Mouse (Mus musculus) neural tube, embryonic 15.5 days (tissue): ENCODE measurements around the gene Rarb. TPM values are rescaled to one million over a fixed set of nuclear protein-coding genes. Genes with fewer than 3 reads are reported as not detected.
A peak's percentile ranks its signal among the peaks of the same experiment; 100 is the strongest.

Experiments
- ATAC-seq: fragments of 200-750 bp; cut with Nextera tagmentation; 2 replicates; pipeline ENCODE4 v1.8.0; 2017; ENCODE audit warnings: mild to moderate bottlenecking, moderate TSS enrichment, moderate library complexity; ENCODE audit not compliant: low FRiP score
- H3K27ac ChIP-seq: fragments of 300-500 bp; sonication (generic); replicated peaks from 2 replicates; pipeline ENCODE4 v1.5.1; 2015; ENCODE audit warnings: mild to moderate bottlenecking, inconsistent platforms
- H3K27me3 ChIP-seq: fragments of 300-500 bp; sonication (generic); replicated peaks from 2 replicates; pipeline ENCODE4 v1.6.1; 2015; ENCODE audit warnings: inconsistent platforms
- H3K36me3 ChIP-seq: fragments of 300-500 bp; sonication (generic); 2 replicates; pipeline ENCODE4 v1.6.1; 2015; ENCODE audit warnings: inconsistent platforms
- H3K4me1 ChIP-seq: fragments of 300-500 bp; sonication (generic); 2 replicates; pipeline ENCODE4 v1.6.1; 2015; ENCODE audit warnings: inconsistent platforms
- H3K4me2 ChIP-seq: fragments of 300-500 bp; sonication (generic); 2 replicates; pipeline ENCODE4 v1.6.1; 2015; ENCODE audit warnings: inconsistent platforms, mild to moderate bottlenecking, moderate library complexity
- H3K4me3 ChIP-seq: fragments of 300-500 bp; sonication (generic); replicated peaks from 2 replicates; pipeline ENCODE4 v1.5.1; 2015; ENCODE audit warnings: mild to moderate bottlenecking, inconsistent platforms
- H3K9ac ChIP-seq: fragments of 300-500 bp; sonication (generic); replicated peaks from 2 replicates; pipeline ENCODE4 v1.6.1; 2015; ENCODE audit warnings: mild to moderate bottlenecking, inconsistent platforms
- H3K9me3 ChIP-seq: fragments of 300-500 bp; sonication (generic); replicated peaks from 2 replicates; pipeline ENCODE4 v1.6.1; 2016; ENCODE audit warnings: inconsistent platforms
- WGBS: fragments of 180-500 bp; shearing (Covaris S2); methylation state at CpG from one replicate; pipeline ENCODE4 v1.1.7; 2015; ENCODE audit warnings: mixed read lengths; 5-methylcytosine and 5-hydroxymethylcytosine counted together
- polyA plus RNA-seq: library from polyadenylated mRNA; unstranded; fragments of >200 nt; fragmentation: Nextera tagmentation; extraction: Ambion mirVana; gene quantifications from 2 replicates; pipeline ENCODE4 v1.2.1, GENCODE M21; 2015

The Rarb gene
- polyA plus RNA-seq, 1 experiment from 2014 or later, result 25.2 TPM

- H3K4me3 ChIP-seq, result no peak overlapping the region
- no peak for ATAC-seq
- H3K9me3 ChIP-seq, result no peaks in the 10 kb centered on the region
- 89% methylated on average over 1 of the region's 1 CpGs for WGBS
- peaks cover 19% of the 10 kb centered on the region for H3K4me1 ChIP-seq
- no peak overlapping the region for H3K9ac ChIP-seq
- H3K27ac ChIP-seq, result no peak overlapping the region
- no peak overlapping the region for H3K4me2 ChIP-seq
- H3K36me3 ChIP-seq, result no peaks in the 10 kb centered on the region
- H3K27me3 ChIP-seq, result no peaks in the 10 kb centered on the region
Measured at GRCm38 (mm10) chr14:16552293-16552692, 266.7 kb downstream of the Rarb start.

- H3K4me3 ChIP-seq, result no peak overlapping the region
- no peak overlapping the region for H3K4me2 ChIP-seq
- H3K4me1 ChIP-seq, result peaks cover 19% of the 10 kb centered on the region
- no peaks in the 10 kb centered on the region for H3K27me3 ChIP-seq
- ATAC-seq, result no peak
- H3K9me3 ChIP-seq, result no peaks in the 10 kb centered on the region
- H3K36me3 ChIP-seq, result no peaks in the 10 kb centered on the region
- no peak overlapping the region for H3K27ac ChIP-seq
- WGBS, result 94% methylated on average over 1 of the region's 1 CpGs
- H3K9ac ChIP-seq, result no peak overlapping the region
Measured at GRCm38 (mm10) chr14:16551843-16552242, 267.1 kb downstream of the Rarb start.

GRCm38 (mm10) chr14:16548200-16548576 lies 270.8 kb downstream of the Rarb start:
- H3K4me2 ChIP-seq, result no peak overlapping the region
- WGBS, result 92% methylated on average over 8 of the region's 8 CpGs
- no peaks in the 10 kb centered on the region for H3K27me3 ChIP-seq
- peaks cover 4% of the 10 kb centered on the region; the same call in 1 of the 2 replicates for H3K4me1 ChIP-seq
- no peak overlapping the region for H3K4me3 ChIP-seq
- H3K27ac ChIP-seq, result no peak overlapping the region
- H3K9me3 ChIP-seq, result no peaks in the 10 kb centered on the region
- no peaks in the 10 kb centered on the region for H3K36me3 ChIP-seq
- no peak for ATAC-seq
- no peak overlapping the region for H3K9ac ChIP-seq

- Histone ChIP-seq H3K4me2 (no peak overlapping the region), H3K27me3 (no peaks in the 10 kb centered on the region), H3K36me3 (no peaks in the 10 kb centered on the region), H3K9me3 (no peaks in the 10 kb centered on the region), H3K9ac (no peak overlapping the region), H3K4me1 (no peaks in the 10 kb centered on the region), H3K27ac (no peak overlapping the region), H3K4me3 (no peak overlapping the region)
- WGBS, result 75% methylated on average over 6 of the region's 6 CpGs
- no peak for ATAC-seq
Measured at GRCm38 (mm10) chr14:16547492-16548199, 271.3 kb downstream of the Rarb start.

- WGBS, result 77% methylated on average over 2 of the region's 2 CpGs
- ATAC-seq, result no peak
- Histone ChIP-seq H3K4me1 (no peaks in the 10 kb centered on the region), H3K27ac (no peak overlapping the region), H3K36me3 (no peaks in the 10 kb centered on the region), H3K27me3 (no peaks in the 10 kb centered on the region), H3K4me3 (no peak overlapping the region), H3K9me3 (no peaks in the 10 kb centered on the region), H3K4me2 (no peak overlapping the region), H3K9ac (no peak overlapping the region)
Measured at GRCm38 (mm10) chr14:16544995-16545394, 274.0 kb downstream of the Rarb start.

- no peaks in the 10 kb centered on the region for H3K4me1 ChIP-seq
- no peaks in the 10 kb centered on the region for H3K9me3 ChIP-seq
- 75% methylated on average over 1 of the region's 1 CpGs for WGBS
- no peaks in the 10 kb centered on the region for H3K27me3 ChIP-seq
- no peak overlapping the region for H3K9ac ChIP-seq
- no peak overlapping the region for H3K4me3 ChIP-seq
- H3K27ac ChIP-seq, result no peak overlapping the region
- no peaks in the 10 kb centered on the region for H3K36me3 ChIP-seq
- ATAC-seq, result no peak
- no peak overlapping the region for H3K4me2 ChIP-seq
Measured at GRCm38 (mm10) chr14:16541641-16542040, 277.3 kb downstream of the Rarb start.

- no peaks in the 10 kb centered on the region for H3K4me1 ChIP-seq
- no peaks in the 10 kb centered on the region for H3K36me3 ChIP-seq
- H3K27ac ChIP-seq, result no peak overlapping the region
- 47% methylated on average over 4 of the region's 4 CpGs for WGBS
- no peak overlapping the region for H3K4me3 ChIP-seq
- H3K4me2 ChIP-seq, result no peak overlapping the region
- H3K9me3 ChIP-seq, result no peaks in the 10 kb centered on the region
- ATAC-seq, result no peak
- no peaks in the 10 kb centered on the region for H3K27me3 ChIP-seq
- no peak overlapping the region for H3K9ac ChIP-seq
Measured at GRCm38 (mm10) chr14:16537433-16537832, 281.5 kb downstream of the Rarb start.

- Histone ChIP-seq H3K27ac (no peak overlapping the region), H3K36me3 (no peaks in the 10 kb centered on the region), H3K27me3 (no peaks in the 10 kb centered on the region), H3K4me2 (no peak overlapping the region), H3K4me3 (no peak overlapping the region), H3K4me1 (no peaks in the 10 kb centered on the region), H3K9me3 (no peaks in the 10 kb centered on the region), H3K9ac (no peak overlapping the region)
- no peak for ATAC-seq
- WGBS, result 71% methylated on average over 2 of the region's 2 CpGs
Measured at GRCm38 (mm10) chr14:16528631-16529030, 290.3 kb downstream of the Rarb start.

GRCm38 (mm10) chr14:16526120-16526519 lies 292.8 kb downstream of the Rarb start:
- peaks cover 11% of the 10 kb centered on the region for H3K4me1 ChIP-seq
- no peaks in the 10 kb centered on the region for H3K27me3 ChIP-seq
- no peak overlapping the region for H3K4me2 ChIP-seq
- no peak overlapping the region for H3K4me3 ChIP-seq
- ATAC-seq, result no peak
- WGBS, result 79% methylated on average over 3 of the region's 3 CpGs
- H3K9me3 ChIP-seq, result no peaks in the 10 kb centered on the region
- no peak overlapping the region for H3K27ac ChIP-seq
- H3K36me3 ChIP-seq, result no peaks in the 10 kb centered on the region
- H3K9ac ChIP-seq, result no peak overlapping the region

- 44% methylated on average over 5 of the region's 5 CpGs for WGBS
- ATAC-seq, result no peak
Measured at GRCm38 (mm10) chr14:16525137-16525924, 293.6 kb downstream of the Rarb start.

GRCm38 (mm10) chr14:16522852-16523251 lies 296.1 kb downstream of the Rarb start:
- H3K27ac ChIP-seq, result no peak overlapping the region
- H3K4me1 ChIP-seq, result peaks cover 32% of the 10 kb centered on the region
- no peak overlapping the region for H3K9ac ChIP-seq
- no peak overlapping the region for H3K4me2 ChIP-seq
- H3K36me3 ChIP-seq, result no peaks in the 10 kb centered on the region
- H3K9me3 ChIP-seq, result no peaks in the 10 kb centered on the region
- no peak overlapping the region for H3K4me3 ChIP-seq
- peak; percentile 23; the same call in 1 of the 2 replicates for ATAC-seq
- WGBS, result 63% methylated on average over 3 of the region's 3 CpGs
- H3K27me3 ChIP-seq, result no peaks in the 10 kb centered on the region

More at GRCm38 (mm10) chr14:16525137-16525924, 293.6 kb downstream of the Rarb start:
- Histone ChIP-seq H3K4me2 (no peak overlapping the region), H3K36me3 (no peaks in the 10 kb centered on the region), H3K4me1 (peaks cover 14% of the 10 kb centered on the region), H3K4me3 (no peak overlapping the region), H3K27me3 (no peaks in the 10 kb centered on the region), H3K9me3 (no peaks in the 10 kb centered on the region), H3K9ac (no peak overlapping the region), H3K27ac (no peak overlapping the region)

GRCm38 (mm10) chr14:16519588-16520167 lies 299.3 kb downstream of the Rarb start:
- no peak for ATAC-seq
- WGBS, result 59% methylated on average over 8 of the region's 8 CpGs

More at GRCm38 (mm10) chr14:16519588-16520167, 299.3 kb downstream of the Rarb start:
- Histone ChIP-seq H3K9ac (no peak overlapping the region), H3K36me3 (no peaks in the 10 kb centered on the region), H3K4me1 (peaks cover 35% of the 10 kb centered on the region), H3K9me3 (no peaks in the 10 kb centered on the region), H3K4me3 (no peak overlapping the region), H3K27me3 (no peaks in the 10 kb centered on the region), H3K27ac (no peak overlapping the region), H3K4me2 (no peak overlapping the region)
